Mouse (Mus musculus): ENCODE measurements around the gene Cdc73. TPM values are rescaled to one million over a fixed set of nuclear protein-coding genes. Genes with fewer than 3 reads are reported as not detected.

Cdc73 gene
- total and polyA plus RNA-seq, 2 experiments = 1.1 to 6.7 TPM

GRCm38 (mm10) chr1:143739361-143740350, 37.0 kb upstream of the Cdc73 start:
- Histone ChIP-seq H3K4me3 (ENCODE audit: insufficient read depth, low read depth, low read length) (peak overlapping the region; percentile 93), H3K79me2 (ENCODE audit: control insufficient read depth, insufficient read depth, low read length) (no peaks in the 10 kb centered on the region), H3K36me3 (ENCODE audit: control insufficient read depth, insufficient read depth, low read length) (peaks cover 15% of the 10 kb centered on the region), H3K9ac (ENCODE audit: low read depth, low read length) (peak overlapping the region; percentile 92), H3K27ac (replicated peaks; ENCODE audit: insufficient read depth, low read depth, low read length) (peak overlapping the region; percentile 35), H3K27me3 (ENCODE audit: control insufficient read depth, insufficient read depth, low read length) (no peaks in the 10 kb centered on the region), H3K4me1 (ENCODE audit: control insufficient read depth, insufficient read depth, low read length) (peaks cover 5% of the 10 kb centered on the region; the same call in 1 of the 2 replicates)
- WGBS = under 1% methylated on average over 71 of the region's 71 CpGs
- TF ChIP-seq CTCF (IDR thresholded peaks at IDR 0.05; ENCODE audit: low read depth, low read length) (0 out of 2 replicates have a peak, but pooled peaks have one; percentile 5), POLR2A (IDR thresholded peaks at IDR 0.05; ENCODE audit: extremely low read depth, insufficient read depth, low read length) (0 out of 2 replicates have a peak, but pooled peaks have one; percentile 35)
- DNase-seq (ENCODE audit: extremely low read depth, low read depth, low spot score) = peak; percentile 56

DNA sequence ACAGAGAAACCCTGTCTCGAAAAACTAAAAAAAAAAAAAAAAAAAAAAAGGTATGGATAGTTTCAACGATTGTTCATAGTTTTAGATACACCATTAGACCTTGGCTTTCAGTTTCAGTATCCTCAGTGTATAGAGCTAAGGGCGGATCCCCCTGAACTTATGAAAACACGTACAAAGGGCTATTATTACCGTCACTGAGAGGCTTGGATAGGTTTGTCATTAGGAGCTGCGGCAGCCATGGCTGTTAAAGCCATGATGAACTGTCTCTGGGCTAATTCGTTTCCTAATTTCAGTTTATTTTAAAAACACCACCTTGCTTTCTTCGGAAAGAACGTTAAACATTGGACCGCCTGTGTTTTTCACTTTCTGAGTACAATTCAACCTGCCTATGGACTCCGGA, 36.1 kb upstream of the Cdc73 start:
- Histone ChIP-seq H3K4me3 (ENCODE audit: insufficient read depth, low read depth, low read length) (peak overlapping the region; percentile 93), H3K36me3 (ENCODE audit: control insufficient read depth, insufficient read depth, low read length) (peaks cover 11% of the 10 kb centered on the region; the same call in 1 of the 2 replicates), H3K4me1 (ENCODE audit: control insufficient read depth, insufficient read depth, low read length) (peaks cover 5% of the 10 kb centered on the region; the same call in 1 of the 2 replicates), H3K27ac (replicated peaks; ENCODE audit: insufficient read depth, low read depth, low read length) (no peak overlapping the region), H3K9ac (ENCODE audit: low read depth, low read length) (peak overlapping the region; percentile 48; the same call in 1 of the 2 replicates), H3K27me3 (ENCODE audit: control insufficient read depth, insufficient read depth, low read length) (no peaks in the 10 kb centered on the region), H3K79me2 (ENCODE audit: control insufficient read depth, insufficient read depth, low read length) (no peaks in the 10 kb centered on the region)
- no peak for TF ChIP-seq CTCF (IDR thresholded peaks at IDR 0.05; ENCODE audit: low read depth, low read length)
- no peak for TF ChIP-seq POLR2A (IDR thresholded peaks at IDR 0.05; ENCODE audit: extremely low read depth, insufficient read depth, low read length)
- DNase-seq (ENCODE audit: extremely low read depth, low read depth, low spot score) = no peak
- WGBS = 15% methylated on average over 11 of the region's 11 CpGs

GRCm38 (mm10) chr1:143733914-143734410, 31.3 kb upstream of the Cdc73 start:
- H3K9ac ChIP-seq (ENCODE audit: low read depth, low read length) = no peak overlapping the region
- 87% methylated on average over 5 of the region's 5 CpGs for WGBS
- TF ChIP-seq CTCF (IDR thresholded peaks at IDR 0.05; ENCODE audit: low read depth, low read length) (no peak), POLR2A (IDR thresholded peaks at IDR 0.05; ENCODE audit: extremely low read depth, insufficient read depth, low read length) (no peak)
- no peak overlapping the region for H3K4me3 ChIP-seq (ENCODE audit: insufficient read depth, low read depth, low read length)
- peaks cover 2% of the 10 kb centered on the region; the same call in 1 of the 2 replicates for H3K4me1 ChIP-seq (ENCODE audit: control insufficient read depth, insufficient read depth, low read length)
- no peaks in the 10 kb centered on the region for H3K79me2 ChIP-seq (ENCODE audit: control insufficient read depth, insufficient read depth, low read length)
- no peaks in the 10 kb centered on the region for H3K27me3 ChIP-seq (ENCODE audit: control insufficient read depth, insufficient read depth, low read length)
- H3K36me3 ChIP-seq (ENCODE audit: control insufficient read depth, insufficient read depth, low read length) = no peaks in the 10 kb centered on the region
- no peak overlapping the region for H3K27ac ChIP-seq (replicated peaks; ENCODE audit: insufficient read depth, low read depth, low read length)
- no peak for DNase-seq (ENCODE audit: extremely low read depth, low read depth, low spot score)

GRCm38 (mm10) chr1:143731691-143732090, 29.0 kb upstream of the Cdc73 start:
- H3K27me3 ChIP-seq (ENCODE audit: control insufficient read depth, insufficient read depth, low read length) = no peaks in the 10 kb centered on the region
- no peaks in the 10 kb centered on the region for H3K79me2 ChIP-seq (ENCODE audit: control insufficient read depth, insufficient read depth, low read length)
- no peak overlapping the region for H3K4me3 ChIP-seq (ENCODE audit: insufficient read depth, low read depth, low read length)
- H3K9ac ChIP-seq (ENCODE audit: low read depth, low read length) = no peak overlapping the region
- H3K27ac ChIP-seq (replicated peaks; ENCODE audit: insufficient read depth, low read depth, low read length) = no peak overlapping the region
- no peaks in the 10 kb centered on the region for H3K4me1 ChIP-seq (ENCODE audit: control insufficient read depth, insufficient read depth, low read length)
- TF ChIP-seq CTCF (IDR thresholded peaks at IDR 0.05; ENCODE audit: low read depth, low read length) (no peak), POLR2A (IDR thresholded peaks at IDR 0.05; ENCODE audit: extremely low read depth, insufficient read depth, low read length) (no peak)
- 70% methylated on average over 4 of the region's 4 CpGs for WGBS
- DNase-seq (ENCODE audit: extremely low read depth, low read depth, low spot score) = no peak
- no peaks in the 10 kb centered on the region for H3K36me3 ChIP-seq (ENCODE audit: control insufficient read depth, insufficient read depth, low read length)

- no peaks in the 10 kb centered on the region for H3K36me3 ChIP-seq (ENCODE audit: control insufficient read depth, insufficient read depth, low read length)
- peak; percentile 45; the same call in 1 of the 2 replicates for TF ChIP-seq CTCF (IDR thresholded peaks at IDR 0.05; ENCODE audit: low read depth, low read length)
- no peak for TF ChIP-seq POLR2A (IDR thresholded peaks at IDR 0.05; ENCODE audit: extremely low read depth, insufficient read depth, low read length)
- DNase-seq (ENCODE audit: extremely low read depth, low read depth, low spot score) = peak; percentile 20
- H3K27me3 ChIP-seq (ENCODE audit: control insufficient read depth, insufficient read depth, low read length) = no peaks in the 10 kb centered on the region
- no peaks in the 10 kb centered on the region for H3K4me1 ChIP-seq (ENCODE audit: control insufficient read depth, insufficient read depth, low read length)
- no peak overlapping the region for H3K9ac ChIP-seq (ENCODE audit: low read depth, low read length)
- H3K27ac ChIP-seq (replicated peaks; ENCODE audit: insufficient read depth, low read depth, low read length) = no peak overlapping the region
- H3K79me2 ChIP-seq (ENCODE audit: control insufficient read depth, insufficient read depth, low read length) = no peaks in the 10 kb centered on the region
- 76% methylated on average over 2 of the region's 2 CpGs for WGBS
- no peak overlapping the region for H3K4me3 ChIP-seq (ENCODE audit: insufficient read depth, low read depth, low read length)
Observed at GRCm38 (mm10) chr1:143730899-143731298, 28.2 kb upstream of the Cdc73 start.
